Mouse (Mus musculus) lung, adult 2 months (tissue): Measurements from ENCODE around the gene Tnfaip3. TPM values are rescaled to one million over a fixed set of nuclear protein-coding genes. Genes with fewer than 3 reads are reported as not detected.

Experiments used
- DNase-seq: peaks from one replicate; pipeline ENCODE4 v3.0.0; 2022
- H3K4me1 ChIP-seq: fragments of 200-500 bp; 2 replicates; pipeline ENCODE4 v1.6.1; 2011; ENCODE audit warnings: low read length; ENCODE audit not compliant: control insufficient read depth, insufficient read depth
- H3K4me3 ChIP-seq: fragments of 200-500 bp; replicated peaks from 2 replicates; pipeline ENCODE3; 2011; ENCODE audit warnings: low read depth, mild to moderate bottlenecking, control low read depth, low read length; ENCODE audit errors: extremely low read depth
- CTCF ChIP-seq: fragments of 200-500 bp; IDR thresholded peaks from 2 replicates; pipeline ENCODE4 v1.5.1; 2011; ENCODE audit warnings: mild to moderate bottlenecking, low read length, control low read depth; ENCODE audit not compliant: insufficient read depth
- POLR2A ChIP-seq: fragments of 200-500 bp; IDR thresholded peaks from 2 replicates; pipeline ENCODE4 v1.6.1; 2011; ENCODE audit warnings: low read depth, mild to moderate bottlenecking, control low read depth, low read length, borderline replicate concordance; ENCODE audit errors: extremely low read depth
- WGBS: fragments of 180-500 bp; shearing (Covaris S2); methylation state at CpG from one replicate; pipeline ENCODE4 v1.1.7; 2018; 5-methylcytosine and 5-hydroxymethylcytosine counted together
- polyA plus RNA-seq: library from polyadenylated mRNA; depleted of rRNA; stranded (reverse); fragments of >200 nt; gene quantifications from 2 replicates; pipeline ENCODE4 v1.2.3, GENCODE M21; 2012

Tnfaip3 gene
- polyA plus RNA-seq, 1 experiment, result 7.2 TPM

GRCm38 (mm10) chr10:19002091-19002785, 13.2 kb downstream of the Tnfaip3 start:
- Histone ChIP-seq H3K4me1 (peaks cover 6% of the 10 kb centered on the region; the same call in 1 of the 2 replicates), H3K4me3 (no peak overlapping the region)
- 60% methylated on average over 12 of the region's 12 CpGs for WGBS
- no peak for DNase-seq
- TF ChIP-seq CTCF, result no peak
- no peak for TF ChIP-seq POLR2A

GRCm38 (mm10) chr10:18999427-18999826, 16.0 kb downstream of the Tnfaip3 start:
- DNase-seq, result peak; percentile 56
- Histone ChIP-seq H3K4me3 (no peak overlapping the region), H3K4me1 (peaks cover 6% of the 10 kb centered on the region; the same call in 1 of the 2 replicates)
- WGBS, result 60% methylated on average over 2 of the region's 2 CpGs
- TF ChIP-seq CTCF (peak; percentile 70), POLR2A (no peak)

GRCm38 (mm10) chr10:18996331-18996730, 19.1 kb downstream of the Tnfaip3 start:
- no peaks in the 10 kb centered on the region for H3K4me1 ChIP-seq
- no peak overlapping the region for H3K4me3 ChIP-seq
- no peak for DNase-seq
- no peak for TF ChIP-seq CTCF
- TF ChIP-seq POLR2A, result no peak

- TF ChIP-seq CTCF (no peak), POLR2A (no peak)
- Histone ChIP-seq H3K4me3 (no peak overlapping the region), H3K4me1 (no peaks in the 10 kb centered on the region)
- 81% methylated on average over 12 of the region's 12 CpGs for whole genome bisulfite sequencing
- DNase-seq, result no peak
Observed at GRCm38 (mm10) chr10:18995465-18996261, 19.8 kb downstream of the Tnfaip3 start.

- 89% methylated on average over 4 of the region's 4 CpGs for WGBS
- Histone ChIP-seq H3K4me3 (no peak overlapping the region), H3K4me1 (no peaks in the 10 kb centered on the region)
- TF ChIP-seq POLR2A, result no peak
- TF ChIP-seq CTCF, result no peak
- DNase-seq, result no peak
Observed at GRCm38 (mm10) chr10:18992971-18993370, 22.5 kb downstream of the Tnfaip3 start.

- no peaks in the 10 kb centered on the region for H3K4me1 ChIP-seq
- no peak overlapping the region for H3K4me3 ChIP-seq
- DNase-seq, result no peak
- TF ChIP-seq CTCF, result no peak
- TF ChIP-seq POLR2A, result no peak
- 88% methylated on average over 4 of the region's 4 CpGs for WGBS
Observed at GRCm38 (mm10) chr10:18991057-18991456, 24.4 kb downstream of the Tnfaip3 start.

GRCm38 (mm10) chr10:18987907-18988199, 27.6 kb downstream of the Tnfaip3 start:
- no peak overlapping the region for H3K4me3 ChIP-seq
- H3K4me1 ChIP-seq, result no peaks in the 10 kb centered on the region
- 70% methylated on average over 2 of the region's 2 CpGs for WGBS
- DNase-seq, result no peak
- TF ChIP-seq POLR2A, result no peak
- no peak for TF ChIP-seq CTCF

- TF ChIP-seq POLR2A (no peak), CTCF (no peak)
- no peak for DNase-seq
- Histone ChIP-seq H3K4me3 (no peak overlapping the region), H3K4me1 (no peaks in the 10 kb centered on the region)
- WGBS, result 41% methylated on average over 2 of the region's 2 CpGs
Observed at GRCm38 (mm10) chr10:18987046-18987906, 28.2 kb downstream of the Tnfaip3 start.

- Histone ChIP-seq H3K4me3 (no peak overlapping the region), H3K4me1 (no peaks in the 10 kb centered on the region)
- DNase-seq, result no peak
- no peak for TF ChIP-seq POLR2A
- no peak for TF ChIP-seq CTCF
- WGBS, result 87% methylated on average over 3 of the region's 3 CpGs
Observed at GRCm38 (mm10) chr10:18985516-18985915, 29.9 kb downstream of the Tnfaip3 start.

GRCm38 (mm10) chr10:18983514-18983913, 31.9 kb downstream of the Tnfaip3 start:
- 53% methylated on average over 6 of the region's 6 CpGs for WGBS

More at GRCm38 (mm10) chr10:18983514-18983913, 31.9 kb downstream of the Tnfaip3 start:
- TF ChIP-seq POLR2A (no peak), CTCF (no peak)
- DNase-seq, result no peak
- Histone ChIP-seq H3K4me1 (no peaks in the 10 kb centered on the region), H3K4me3 (no peak overlapping the region)
